Mouse (Mus musculus): ENCODE measurements around the gene Sin3a. TPM values are rescaled to one million over a fixed set of nuclear protein-coding genes. Genes with fewer than 3 reads are reported as not detected.

The Sin3a gene
- polyA plus RNA-seq, 1 experiment from 2014 or later, result 27.6 TPM

Other genes starting within 250 kb of the Sin3a start
- 1.2 and 1.3 TPM in 2 replicates for gene Odf3l1, start 207.4 kb upstream of the Sin3a start, polyA plus RNA-seq (2015; fragmentation: Nextera tagmentation; extraction: Ambion mirVana)
- gene Cspg4, start 207.0 kb upstream of the Sin3a start, polyA plus RNA-seq (2015; fragmentation: Nextera tagmentation; extraction: Ambion mirVana), result 24.0 and 28.1 TPM in 2 replicates
- gene Snx33, start 143.7 kb upstream of the Sin3a start, polyA plus RNA-seq (2015; fragmentation: Nextera tagmentation; extraction: Ambion mirVana), result 12.9 and 13.1 TPM in 2 replicates
- gene Imp3, start 134.6 kb upstream of the Sin3a start, polyA plus RNA-seq (2015; fragmentation: Nextera tagmentation; extraction: Ambion mirVana), result 73.9 and 80.1 TPM in 2 replicates
- 19.8 and 20.0 TPM in 2 replicates for gene Snupn, start 121.2 kb upstream of the Sin3a start, polyA plus RNA-seq (2015; fragmentation: Nextera tagmentation; extraction: Ambion mirVana)
- 14.2 and 15.1 TPM in 2 replicates for gene Ptpn9, start 77.1 kb upstream of the Sin3a start, polyA plus RNA-seq (2015; fragmentation: Nextera tagmentation; extraction: Ambion mirVana)
- gene Man2c1, start 58.6 kb downstream of the Sin3a start, polyA plus RNA-seq (2015; fragmentation: Nextera tagmentation; extraction: Ambion mirVana), result 74.8 and 80.9 TPM in 2 replicates
- gene Neil1, start 76.3 kb downstream of the Sin3a start, polyA plus RNA-seq (2015; fragmentation: Nextera tagmentation; extraction: Ambion mirVana), result 8.4 and 8.9 TPM in 2 replicates
- 84.3 and 92.9 TPM in 2 replicates for gene Commd4, start 86.3 kb downstream of the Sin3a start, polyA plus RNA-seq (2015; fragmentation: Nextera tagmentation; extraction: Ambion mirVana)
- gene Trcg1, start 164.5 kb downstream of the Sin3a start, polyA plus RNA-seq (2015; fragmentation: Nextera tagmentation; extraction: Ambion mirVana), result 0.07 TPM in 1 of 2 replicates, not detected in the other
- gene 1700017B05Rik, start 190.6 kb downstream of the Sin3a start, polyA plus RNA-seq (2015; fragmentation: Nextera tagmentation; extraction: Ambion mirVana), result 21.7 and 23.0 TPM in 2 replicates

All from stomach, embryonic 16.5 days (tissue).